Mouse (Mus musculus): ENCODE results near the gene Wiz. TPM values are rescaled to one million over a fixed set of nuclear protein-coding genes. Genes with fewer than 3 reads are reported as not detected.

Gene Wiz
- polyA plus RNA-seq, 1 experiment from 2014 or later, result 56.2 TPM

- Histone ChIP-seq H3K4me1 (replicated peaks; ENCODE audit: control insufficient read depth, insufficient read depth, low read length) (no peaks in the 10 kb centered on the region), H3K4me2 (ENCODE audit: low read depth, low read length, severe bottlenecking) (no peak overlapping the region), H3K9ac (ENCODE audit: low read length) (no peak overlapping the region), H3K36me3 (ENCODE audit: control insufficient read depth, insufficient read depth, low read length) (peaks cover 30% of the 10 kb centered on the region; the same call in 1 of the 2 replicates), H3K9me3 (ENCODE audit: control insufficient read depth, low read length) (no peaks in the 10 kb centered on the region), H3K4me3 (ENCODE audit: low read depth, low read length) (no peak overlapping the region), H3K27ac (ENCODE audit: low read depth, low read length) (no peak overlapping the region), H3K27me3 (ENCODE audit: control insufficient read depth, insufficient read depth, low read length) (no peaks in the 10 kb centered on the region)
- 91% methylated on average over 31 of the region's 31 CpGs for WGBS
- ATAC-seq (replicated peaks; ENCODE audit: low FRiP score) (no peak), DNase-seq (ENCODE audit: low spot score) (no peak)
These were observed 55.5 kb downstream of the Wiz start for GRCm38 (mm10) chr17:32333675-32334303.

GRCm38 (mm10) chr17:32327501-32327900 lies 61.7 kb downstream of the Wiz start:
- Histone ChIP-seq H3K4me2 (ENCODE audit: low read depth, low read length, severe bottlenecking) (no peak overlapping the region), H3K27me3 (ENCODE audit: control insufficient read depth, insufficient read depth, low read length) (no peaks in the 10 kb centered on the region), H3K9ac (ENCODE audit: low read length) (no peak overlapping the region), H3K9me3 (ENCODE audit: control insufficient read depth, low read length) (no peaks in the 10 kb centered on the region), H3K27ac (ENCODE audit: low read depth, low read length) (no peak overlapping the region), H3K4me3 (ENCODE audit: low read depth, low read length) (no peak overlapping the region), H3K4me1 (replicated peaks; ENCODE audit: control insufficient read depth, insufficient read depth, low read length) (no peaks in the 10 kb centered on the region), H3K36me3 (ENCODE audit: control insufficient read depth, insufficient read depth, low read length) (peaks cover 11% of the 10 kb centered on the region; the same call in 1 of the 2 replicates)
- no peak for ATAC-seq (replicated peaks; ENCODE audit: low FRiP score)
- no peak for DNase-seq (ENCODE audit: low spot score)

GRCm38 (mm10) chr17:32322809-32323208 lies 66.4 kb downstream of the Wiz start:
- Histone ChIP-seq H3K4me3 (ENCODE audit: low read depth, low read length) (no peak overlapping the region), H3K36me3 (ENCODE audit: control insufficient read depth, insufficient read depth, low read length) (no peaks in the 10 kb centered on the region; the same call in 1 of the 2 replicates), H3K9ac (ENCODE audit: low read length) (no peak overlapping the region), H3K4me2 (ENCODE audit: low read depth, low read length, severe bottlenecking) (no peak overlapping the region), H3K27me3 (ENCODE audit: control insufficient read depth, insufficient read depth, low read length) (no peaks in the 10 kb centered on the region), H3K9me3 (ENCODE audit: control insufficient read depth, low read length) (no peaks in the 10 kb centered on the region), H3K27ac (ENCODE audit: low read depth, low read length) (no peak overlapping the region), H3K4me1 (replicated peaks; ENCODE audit: control insufficient read depth, insufficient read depth, low read length) (no peaks in the 10 kb centered on the region; the same call in 1 of the 2 replicates)
- no peak for DNase-seq (ENCODE audit: low spot score)
- no peak for ATAC-seq (replicated peaks; ENCODE audit: low FRiP score)
- 89% methylated on average over 1 of the region's 1 CpGs for WGBS

- H3K36me3 ChIP-seq (ENCODE audit: control insufficient read depth, insufficient read depth, low read length), result peaks cover 6% of the 10 kb centered on the region
- ATAC-seq (replicated peaks; ENCODE audit: low FRiP score) (no peak), DNase-seq (ENCODE audit: low spot score) (no peak)
These were observed 67.4 kb downstream of the Wiz start for GRCm38 (mm10) chr17:32321836-32322235.

GRCm38 (mm10) chr17:32321390-32321734 lies 67.9 kb downstream of the Wiz start:
- WGBS, result under 1% methylated on average over 23 of the region's 23 CpGs
- H3K27ac ChIP-seq (ENCODE audit: low read depth, low read length), result peak overlapping the region; percentile 91
- H3K9ac ChIP-seq (ENCODE audit: low read length), result peak overlapping the region; percentile 81
- H3K4me1 ChIP-seq (replicated peaks; ENCODE audit: control insufficient read depth, insufficient read depth, low read length), result no peaks in the 10 kb centered on the region; the same call in 1 of the 2 replicates
- H3K4me2 ChIP-seq (ENCODE audit: low read depth, low read length, severe bottlenecking), result peak overlapping the region; percentile 89
- no peaks in the 10 kb centered on the region for H3K9me3 ChIP-seq (ENCODE audit: control insufficient read depth, low read length)
- ATAC-seq (replicated peaks; ENCODE audit: low FRiP score), result peak; percentile 75
- H3K27me3 ChIP-seq (ENCODE audit: control insufficient read depth, insufficient read depth, low read length), result no peaks in the 10 kb centered on the region
- peak overlapping the region; percentile 95 for H3K4me3 ChIP-seq (ENCODE audit: low read depth, low read length)
- peaks cover 6% of the 10 kb centered on the region for H3K36me3 ChIP-seq (ENCODE audit: control insufficient read depth, insufficient read depth, low read length)
- no peak for DNase-seq (ENCODE audit: low spot score)

More at GRCm38 (mm10) chr17:32321836-32322235, 67.4 kb downstream of the Wiz start:
- peak overlapping the region; percentile 91 for H3K27ac ChIP-seq (ENCODE audit: low read depth, low read length)
- H3K4me2 ChIP-seq (ENCODE audit: low read depth, low read length, severe bottlenecking), result peak overlapping the region; percentile 89
- no peaks in the 10 kb centered on the region; the same call in 1 of the 2 replicates for H3K4me1 ChIP-seq (replicated peaks; ENCODE audit: control insufficient read depth, insufficient read depth, low read length)
- H3K27me3 ChIP-seq (ENCODE audit: control insufficient read depth, insufficient read depth, low read length), result no peaks in the 10 kb centered on the region
- H3K9ac ChIP-seq (ENCODE audit: low read length), result peak overlapping the region; percentile 81
- H3K9me3 ChIP-seq (ENCODE audit: control insufficient read depth, low read length), result no peaks in the 10 kb centered on the region
- 26% methylated on average over 6 of the region's 6 CpGs for WGBS
- H3K4me3 ChIP-seq (ENCODE audit: low read depth, low read length), result peak overlapping the region; percentile 95

GRCm38 (mm10) chr17:32320597-32321389 lies 68.4 kb downstream of the Wiz start, which contains the start of gene Akap8:
TSS of gene Akap8 (minus strand) at chr17:32321238.
- ATAC-seq (replicated peaks; ENCODE audit: low FRiP score) (peak; percentile 98), DNase-seq (ENCODE audit: low spot score) (peak; percentile 99)
- WGBS, result under 1% methylated on average over 83 of the region's 83 CpGs
- H3K4me2 ChIP-seq (ENCODE audit: low read depth, low read length, severe bottlenecking), result peak within 1 kb of the TSS; percentile 94
- H3K27me3 ChIP-seq (ENCODE audit: control insufficient read depth, insufficient read depth, low read length), result no peaks in the 10 kb centered on the region
- peak within 1 kb of the TSS; percentile 93 for H3K9ac ChIP-seq (ENCODE audit: low read length)
- H3K27ac ChIP-seq (ENCODE audit: low read depth, low read length), result peak within 1 kb of the TSS; percentile 95
- H3K4me1 ChIP-seq (replicated peaks; ENCODE audit: control insufficient read depth, insufficient read depth, low read length), result no peaks in the 10 kb centered on the region; the same call in 1 of the 2 replicates
- peaks cover 11% of the 10 kb centered on the region for H3K36me3 ChIP-seq (ENCODE audit: control insufficient read depth, insufficient read depth, low read length)
- H3K4me3 ChIP-seq (ENCODE audit: low read depth, low read length), result peak within 1 kb of the TSS; percentile 95
- H3K9me3 ChIP-seq (ENCODE audit: control insufficient read depth, low read length), result no peaks in the 10 kb centered on the region

GRCm38 (mm10) chr17:32319950-32320349 lies 69.3 kb downstream of the Wiz start:
- no peak for ATAC-seq (replicated peaks; ENCODE audit: low FRiP score)
- no peaks in the 10 kb centered on the region for H3K9me3 ChIP-seq (ENCODE audit: control insufficient read depth, low read length)
- H3K36me3 ChIP-seq (ENCODE audit: control insufficient read depth, insufficient read depth, low read length), result peaks cover 15% of the 10 kb centered on the region
- peak overlapping the region; percentile 94 for H3K4me2 ChIP-seq (ENCODE audit: low read depth, low read length, severe bottlenecking)
- no peaks in the 10 kb centered on the region; the same call in 1 of the 2 replicates for H3K4me1 ChIP-seq (replicated peaks; ENCODE audit: control insufficient read depth, insufficient read depth, low read length)
- H3K4me3 ChIP-seq (ENCODE audit: low read depth, low read length), result peak overlapping the region; percentile 95
- H3K9ac ChIP-seq (ENCODE audit: low read length), result peak overlapping the region; percentile 93
- H3K27me3 ChIP-seq (ENCODE audit: control insufficient read depth, insufficient read depth, low read length), result no peaks in the 10 kb centered on the region
- 1% methylated on average over 7 of the region's 7 CpGs for WGBS
- no peak for DNase-seq (ENCODE audit: low spot score)
- H3K27ac ChIP-seq (ENCODE audit: low read depth, low read length), result 0 out of 2 replicates have a peak overlapping the region, but pooled peaks have one; percentile 95

GRCm38 (mm10) chr17:32317708-32318107 lies 71.5 kb downstream of the Wiz start:
- Histone ChIP-seq H3K4me2 (ENCODE audit: low read depth, low read length, severe bottlenecking) (no peak overlapping the region), H3K9ac (ENCODE audit: low read length) (no peak overlapping the region), H3K9me3 (ENCODE audit: control insufficient read depth, low read length) (no peaks in the 10 kb centered on the region), H3K27me3 (ENCODE audit: control insufficient read depth, insufficient read depth, low read length) (no peaks in the 10 kb centered on the region), H3K36me3 (ENCODE audit: control insufficient read depth, insufficient read depth, low read length) (peaks cover 35% of the 10 kb centered on the region), H3K4me3 (ENCODE audit: low read depth, low read length) (no peak overlapping the region), H3K27ac (ENCODE audit: low read depth, low read length) (no peak overlapping the region), H3K4me1 (replicated peaks; ENCODE audit: control insufficient read depth, insufficient read depth, low read length) (no peaks in the 10 kb centered on the region; the same call in 1 of the 2 replicates)
- ATAC-seq (replicated peaks; ENCODE audit: low FRiP score) (no peak), DNase-seq (ENCODE audit: low spot score) (no peak)
- 88% methylated on average over 3 of the region's 3 CpGs for WGBS
